Mouse (Mus musculus): ENCODE data around the gene Rarres2.

DNA sequence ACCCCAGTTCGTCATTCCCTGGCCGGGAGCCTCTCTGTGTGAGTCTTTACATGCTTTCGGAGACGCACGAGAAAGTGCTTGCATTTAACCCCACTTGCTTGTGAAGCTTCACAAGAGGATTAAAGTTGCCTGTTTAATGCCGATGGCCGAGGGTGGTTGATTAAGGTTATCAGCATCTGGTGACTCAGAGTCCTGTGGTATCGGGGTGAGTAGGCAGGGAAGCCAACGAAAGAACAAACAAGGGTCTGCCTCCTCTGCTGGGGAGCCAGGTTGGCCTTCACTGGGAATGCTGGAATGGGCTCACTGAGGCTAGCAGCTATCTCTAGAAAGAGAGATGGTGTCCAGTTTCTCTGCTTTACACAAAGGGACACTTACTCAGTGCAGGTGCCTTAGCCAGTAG lies 44.7 kb downstream of the Rarres2 start:
- no peak for TF ChIP-seq ZNF384 (IDR thresholded peaks at IDR 0.05; ENCODE audit: low read depth, low read length)
- TF ChIP-seq MAFK (IDR thresholded peaks at IDR 0.05; ENCODE audit: insufficient read depth, low read depth, low read length): no peak
- no peak for TF ChIP-seq HCFC1 (IDR thresholded peaks at IDR 0.05; ENCODE audit: borderline replicate concordance, insufficient read depth, low read length)

All from ES-E14 (cell line).